Mouse (Mus musculus): Measurements from ENCODE around the gene Tspan13. TPM values are rescaled to one million over a fixed set of nuclear protein-coding genes. Genes with fewer than 3 reads are reported as not detected.

Tspan13 gene
- polyA plus RNA-seq, 1 experiment from 2014 or later = 108 TPM

DNA sequence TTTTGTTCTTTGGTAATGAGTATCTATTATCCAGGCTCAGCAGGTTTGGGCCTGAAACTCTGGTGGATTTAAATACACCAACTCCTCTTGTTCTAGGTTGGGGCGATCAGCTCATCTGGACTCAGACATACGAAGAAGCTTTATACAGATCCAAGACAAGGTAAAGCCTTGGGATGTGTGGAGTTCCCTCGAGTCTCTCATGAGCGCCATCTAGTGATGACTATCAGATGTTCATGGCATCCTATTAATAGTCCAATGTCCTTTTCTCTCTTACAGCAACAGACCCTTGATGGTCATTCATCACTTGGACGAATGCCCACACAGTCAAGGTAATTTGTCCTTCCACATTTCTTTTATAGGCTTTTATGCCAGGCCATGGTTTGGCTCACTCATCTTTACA lies 46.5 kb downstream of the Tspan13 start:
- Histone ChIP-seq H3K4me2 (no peak overlapping the region), H3K36me3 (ENCODE audit: insufficient read depth) (no peaks in the 10 kb centered on the region), H3K4me1 (ENCODE audit: insufficient read depth) (no peaks in the 10 kb centered on the region), H3K9me3 (ENCODE audit: low read depth, low read length) (no peaks in the 10 kb centered on the region), H3K9ac (no peak overlapping the region), H3K27me3 (ENCODE audit: insufficient read depth, low read length) (no peaks in the 10 kb centered on the region), H3K4me3 (ENCODE audit: low read depth, low read length) (no peak overlapping the region), H3K27ac (ENCODE audit: low read depth) (no peak overlapping the region)
- peak; percentile 65 for TF ChIP-seq CTCF (IDR thresholded peaks at IDR 0.05; ENCODE audit: low read depth)
- 0 out of 2 replicates have a peak, but pooled peaks have one; percentile 69 for ATAC-seq (ENCODE audit: insufficient read depth)
- WGBS = 27% methylated on average over 5 of the region's 5 CpGs
- DNase-seq = peak; percentile 85

DNA sequence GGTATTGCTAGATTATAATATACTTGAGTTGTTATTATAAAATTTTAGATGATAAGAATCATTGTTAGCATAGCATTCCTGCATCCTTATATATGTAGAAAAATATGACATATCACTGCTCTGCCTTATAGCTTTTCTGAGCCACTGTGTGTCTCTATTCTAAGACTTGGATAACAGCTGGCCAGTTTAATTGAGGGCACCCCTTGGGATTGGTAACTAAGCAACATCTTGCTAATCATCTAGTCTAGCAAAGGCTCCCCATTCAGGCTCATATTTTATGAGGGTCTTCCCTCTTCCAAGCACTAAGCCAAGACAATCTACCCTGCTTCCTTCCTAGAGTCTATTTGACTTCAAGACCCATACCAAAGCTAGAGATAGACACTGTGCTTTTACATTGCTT lies 48.2 kb downstream of the Tspan13 start:
- Histone ChIP-seq H3K36me3 (ENCODE audit: insufficient read depth) (no peaks in the 10 kb centered on the region), H3K27me3 (ENCODE audit: insufficient read depth, low read length) (no peaks in the 10 kb centered on the region), H3K4me3 (ENCODE audit: low read depth, low read length) (no peak overlapping the region), H3K4me1 (ENCODE audit: insufficient read depth) (no peaks in the 10 kb centered on the region), H3K9me3 (ENCODE audit: low read depth, low read length) (no peaks in the 10 kb centered on the region), H3K9ac (no peak overlapping the region), H3K27ac (ENCODE audit: low read depth) (no peak overlapping the region), H3K4me2 (no peak overlapping the region)
- TF ChIP-seq CTCF (IDR thresholded peaks at IDR 0.05; ENCODE audit: low read depth) = no peak
- ATAC-seq (ENCODE audit: insufficient read depth) = no peak
- DNase-seq = no peak

DNA sequence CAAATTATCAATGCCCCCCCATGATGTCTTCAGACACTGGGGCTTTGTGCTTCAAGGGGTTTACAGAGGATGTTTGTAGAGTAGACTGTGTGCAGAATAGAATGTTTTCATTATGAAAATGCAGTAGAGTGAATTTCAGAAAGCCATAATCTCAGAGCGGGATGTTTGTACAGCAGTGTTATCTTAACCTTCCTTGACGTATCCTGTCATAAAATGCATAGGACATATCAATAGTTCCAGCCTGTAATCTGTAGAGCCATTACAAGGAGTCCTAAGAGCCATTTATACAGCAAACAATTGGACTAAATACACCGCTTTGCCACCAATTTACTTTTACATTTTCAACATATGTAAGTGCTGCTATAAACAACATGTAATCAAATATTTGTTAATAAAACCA lies 48.7 kb downstream of the Tspan13 start:
- Histone ChIP-seq H3K4me1 (ENCODE audit: insufficient read depth) (no peaks in the 10 kb centered on the region), H3K9me3 (ENCODE audit: low read depth, low read length) (no peaks in the 10 kb centered on the region), H3K27me3 (ENCODE audit: insufficient read depth, low read length) (no peaks in the 10 kb centered on the region), H3K9ac (no peak overlapping the region), H3K4me2 (no peak overlapping the region), H3K27ac (ENCODE audit: low read depth) (no peak overlapping the region), H3K4me3 (ENCODE audit: low read depth, low read length) (no peak overlapping the region), H3K36me3 (ENCODE audit: insufficient read depth) (no peaks in the 10 kb centered on the region)
- ATAC-seq (ENCODE audit: insufficient read depth) = no peak
- no peak for TF ChIP-seq CTCF (IDR thresholded peaks at IDR 0.05; ENCODE audit: low read depth)
- no peak for DNase-seq
- 51% methylated on average over 3 of the region's 3 CpGs for WGBS

DNA sequence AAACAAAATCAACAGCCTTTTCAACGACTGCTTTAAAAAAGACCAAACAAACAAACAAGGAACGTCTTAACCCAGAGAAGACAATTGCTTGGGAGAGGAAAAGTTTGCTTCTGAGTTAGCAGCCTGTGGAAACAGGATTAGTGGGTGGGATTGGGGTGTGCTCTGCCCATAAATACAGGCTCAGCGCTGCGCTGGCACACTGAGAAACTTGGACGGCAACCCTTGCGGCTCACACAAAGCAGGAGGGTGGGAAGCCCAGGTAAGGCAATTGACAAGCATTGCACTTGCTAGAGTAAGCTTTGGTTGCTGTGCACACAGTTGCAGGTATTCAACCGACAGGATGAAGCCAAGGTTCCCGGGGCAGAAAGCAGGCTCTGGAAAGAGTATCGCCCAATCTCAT lies 49.6 kb downstream of the Tspan13 start, which contains the start of gene Agr2:
Gene Agr2 (plus strand): TSS at position 197 of the 400 bp plus-strand sequence.
- Histone ChIP-seq H3K4me1 (ENCODE audit: insufficient read depth) (no peaks in the 10 kb centered on the region), H3K9me3 (ENCODE audit: low read depth, low read length) (no peaks in the 10 kb centered on the region), H3K9ac (no peak within 1 kb of the TSS), H3K27ac (ENCODE audit: low read depth) (no peak within 1 kb of the TSS), H3K27me3 (ENCODE audit: insufficient read depth, low read length) (no peaks in the 10 kb centered on the region), H3K36me3 (ENCODE audit: insufficient read depth) (no peaks in the 10 kb centered on the region), H3K4me3 (ENCODE audit: low read depth, low read length) (no peak within 1 kb of the TSS), H3K4me2 (no peak within 1 kb of the TSS)
- ATAC-seq (ENCODE audit: insufficient read depth) = no peak
- WGBS = 61% methylated on average over 9 of the region's 9 CpGs
- no peak for DNase-seq
- TF ChIP-seq CTCF (IDR thresholded peaks at IDR 0.05; ENCODE audit: low read depth) = no peak

DNA sequence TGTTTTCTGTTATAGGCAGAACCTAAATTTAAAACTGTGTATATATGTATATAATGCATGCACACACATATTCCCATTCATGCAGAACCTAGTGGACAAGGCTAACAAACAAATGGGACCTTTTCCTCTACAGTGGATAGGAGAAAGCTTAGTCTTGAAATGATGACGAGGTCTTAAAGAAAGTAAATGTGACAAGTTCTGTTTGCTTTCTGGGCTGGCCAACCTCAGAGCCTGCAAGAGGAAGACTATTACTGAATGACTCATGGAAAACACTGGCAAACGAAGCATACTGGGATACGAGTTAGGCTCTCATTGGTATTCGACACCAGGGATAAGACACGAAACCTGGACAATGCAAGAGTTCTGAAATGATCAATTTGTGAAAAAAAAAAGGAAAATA lies 57.6 kb downstream of the Tspan13 start:
- Histone ChIP-seq H3K4me3 (ENCODE audit: low read depth, low read length) (no peak overlapping the region), H3K9ac (no peak overlapping the region), H3K36me3 (ENCODE audit: insufficient read depth) (no peaks in the 10 kb centered on the region), H3K27me3 (ENCODE audit: insufficient read depth, low read length) (no peaks in the 10 kb centered on the region), H3K4me2 (no peak overlapping the region), H3K27ac (ENCODE audit: low read depth) (no peak overlapping the region), H3K4me1 (ENCODE audit: insufficient read depth) (no peaks in the 10 kb centered on the region), H3K9me3 (ENCODE audit: low read depth, low read length) (no peaks in the 10 kb centered on the region)
- WGBS = 85% methylated on average over 5 of the region's 5 CpGs
- no peak for TF ChIP-seq CTCF (IDR thresholded peaks at IDR 0.05; ENCODE audit: low read depth)
- ATAC-seq (ENCODE audit: insufficient read depth) (no peak), DNase-seq (no peak)

DNA sequence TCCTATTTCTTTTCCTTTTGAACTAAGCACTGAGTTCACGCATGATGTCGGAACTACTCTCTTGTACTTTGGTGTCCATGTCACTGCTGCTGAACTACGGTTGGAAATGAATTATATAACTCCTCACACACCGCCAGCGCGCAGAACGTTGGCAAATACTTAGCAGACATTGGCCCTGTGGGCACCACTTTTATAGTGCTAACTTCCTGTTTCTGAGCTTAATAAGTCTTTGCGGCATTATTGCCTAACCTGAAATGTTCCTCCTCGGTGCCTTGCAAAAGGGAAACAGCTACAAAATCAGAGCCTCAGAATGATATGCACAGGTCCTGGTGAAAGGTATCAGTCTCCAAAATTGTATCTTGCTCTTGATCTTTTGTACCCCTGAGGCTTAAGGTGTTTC lies 58.8 kb downstream of the Tspan13 start:
- 90% methylated on average over 9 of the region's 9 CpGs for WGBS
- Histone ChIP-seq H3K27me3 (ENCODE audit: insufficient read depth, low read length) (no peaks in the 10 kb centered on the region), H3K9ac (no peak overlapping the region), H3K4me1 (ENCODE audit: insufficient read depth) (no peaks in the 10 kb centered on the region), H3K27ac (ENCODE audit: low read depth) (no peak overlapping the region), H3K4me2 (no peak overlapping the region), H3K36me3 (ENCODE audit: insufficient read depth) (no peaks in the 10 kb centered on the region), H3K4me3 (ENCODE audit: low read depth, low read length) (no peak overlapping the region), H3K9me3 (ENCODE audit: low read depth, low read length) (no peaks in the 10 kb centered on the region)
- DNase-seq (no peak), ATAC-seq (ENCODE audit: insufficient read depth) (no peak)
- TF ChIP-seq CTCF (IDR thresholded peaks at IDR 0.05; ENCODE audit: low read depth) = no peak

DNA sequence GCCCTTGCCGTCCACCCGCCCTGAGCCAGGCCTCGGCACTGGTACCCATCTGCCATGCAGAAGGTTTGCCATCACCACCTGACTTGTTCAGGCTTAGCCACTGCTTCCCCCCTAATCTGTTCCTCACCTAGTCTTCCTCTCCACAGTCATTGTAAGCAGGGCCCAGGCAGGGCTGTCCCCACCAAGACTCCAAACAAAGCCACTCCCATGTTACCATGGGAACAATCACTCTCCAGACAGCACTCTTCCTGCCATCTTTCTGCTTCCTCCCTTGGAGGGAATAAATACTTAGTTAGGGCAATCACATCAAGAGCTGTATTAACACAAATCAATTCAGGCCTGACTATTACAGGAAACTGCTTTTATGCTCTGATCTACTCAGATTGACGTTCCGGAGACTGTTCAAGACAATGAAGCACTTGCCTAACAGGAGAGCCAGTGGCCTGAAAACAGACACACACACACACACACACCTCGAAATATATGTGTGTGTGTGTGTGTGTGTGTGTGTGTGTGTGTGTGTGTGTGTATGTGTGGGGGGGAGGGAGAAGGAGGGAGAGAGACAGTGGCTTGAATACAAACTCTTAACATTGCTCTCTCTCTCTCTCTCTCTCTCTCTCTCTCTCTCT lies 60.5 kb downstream of the Tspan13 start:
- DNase-seq = peak; percentile 77
- no peak overlapping the region for H3K4me2 ChIP-seq
- ATAC-seq (ENCODE audit: insufficient read depth) = peak; percentile 96

More for the DNA sequence above, 60.5 kb downstream of the Tspan13 start:
- Histone ChIP-seq H3K36me3 (ENCODE audit: insufficient read depth) (no peaks in the 10 kb centered on the region), H3K9ac (no peak overlapping the region), H3K4me1 (ENCODE audit: insufficient read depth) (no peaks in the 10 kb centered on the region), H3K9me3 (ENCODE audit: low read depth, low read length) (no peaks in the 10 kb centered on the region), H3K27ac (ENCODE audit: low read depth) (0 out of 2 replicates have a peak overlapping the region, but pooled peaks have one; percentile 20), H3K4me3 (ENCODE audit: low read depth, low read length) (no peak overlapping the region), H3K27me3 (ENCODE audit: insufficient read depth, low read length) (no peaks in the 10 kb centered on the region)
- WGBS = 24% methylated on average over 6 of the region's 6 CpGs
- TF ChIP-seq CTCF (IDR thresholded peaks at IDR 0.05; ENCODE audit: low read depth) = no peak

Data from lung, embryonic 14.5 days (tissue).